Mouse (Mus musculus) heart, adult 10 weeks (tissue): ENCODE results near the gene Mall. TPM values are rescaled to one million over a fixed set of nuclear protein-coding genes. Genes with fewer than 3 reads are reported as not detected.

ENCODE experiments used
- polyA plus RNA-seq: library from polyadenylated mRNA; stranded (reverse); fragments of 350-450 nt; fragmentation: Illumina TruSeq; extraction: RNeasy Lipid Tissue Mini Kit (QIAGEN cat#74804); gene quantifications from one replicate; pipeline ENCODE4 v1.2.3, GENCODE M21; 2014; ENCODE audit warnings: low read depth, low replicate concordance

The Mall gene
- 5.9 TPM for polyA plus RNA-seq

GRCm38 (mm10) chr2:127729671-127730070 lies at the start of gene Mall:
Gene Mall, minus strand, starts transcription at chr2:127729932.

DNA sequence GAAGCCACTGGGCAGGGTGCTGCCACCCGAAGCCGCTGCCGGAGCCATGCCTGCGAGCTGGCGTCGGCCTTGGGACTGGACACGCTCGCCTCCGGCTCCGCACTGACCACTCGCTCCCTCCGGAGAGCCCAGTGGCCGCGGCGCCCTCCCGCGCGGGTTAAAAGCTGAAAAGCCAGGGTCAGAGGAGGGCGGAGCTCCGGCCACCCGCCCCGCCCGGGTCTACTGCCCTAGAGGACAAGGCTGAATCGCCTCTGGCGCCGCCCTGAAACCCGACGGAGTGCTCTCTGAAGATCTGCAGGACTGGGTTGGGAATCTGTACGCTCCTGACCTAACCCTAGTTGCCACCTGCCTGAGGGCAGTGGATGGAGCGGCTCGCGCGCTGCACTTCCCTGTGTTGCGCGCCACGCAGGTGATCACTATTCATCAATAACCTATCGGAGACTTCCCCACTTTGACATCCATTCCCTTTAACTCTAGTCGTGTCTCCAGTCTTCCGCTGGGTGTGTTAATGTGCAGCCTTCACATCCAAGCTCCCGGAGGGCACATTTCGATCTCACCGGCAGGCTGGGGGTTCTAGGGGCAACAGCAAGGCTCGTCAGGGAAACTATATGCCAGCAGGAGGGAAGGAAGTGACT lies 73.5 kb downstream of the Mall start, which contains the start of gene Mal:
Gene Mal (minus strand): TSS at position 610 of the 635 bp plus-strand sequence.

Other genes with a start within 250 kb of the Mall start
- 1.2 TPM for gene Kcnip3, start 207.8 kb downstream of the Mall start, polyA plus RNA-seq
- gene Prom2, start 188.5 kb downstream of the Mall start, polyA plus RNA-seq = not detected
- gene Zfp661, start 142.8 kb downstream of the Mall start, polyA plus RNA-seq = 2.4 TPM
- gene Mrps5, start 142.7 kb downstream of the Mall start, polyA plus RNA-seq = 109 TPM
- 13.2 TPM for gene Mal, start 73.2 kb downstream of the Mall start, polyA plus RNA-seq
- 14.5 TPM for gene Nphp1, start 59.0 kb upstream of the Mall start, polyA plus RNA-seq
- 56.3 TPM for gene Mtln, start 62.6 kb upstream of the Mall start, polyA plus RNA-seq
- gene Bub1, start 101.9 kb upstream of the Mall start, polyA plus RNA-seq = not detected
- gene Acoxl, start 108.9 kb upstream of the Mall start, polyA plus RNA-seq = not detected